Mouse (Mus musculus) gastrocnemius, postnatal 10 days (tissue): ENCODE measurements around the gene Gabrg3. TPM values are rescaled to one million over a fixed set of nuclear protein-coding genes. Genes with fewer than 3 reads are reported as not detected.

ENCODE experiments used
- DNase-seq: peaks from one replicate; pipeline ENCODE4 v3.0.0; 2021; ENCODE audit warnings: mixed read lengths
- total RNA-seq, 2 experiments: library from RNA; stranded (reverse); gene quantifications; 2 replicates each; pipeline ENCODE4 v1.2.3; 2021

Gene Gabrg3
- total RNA-seq, 2 experiments from 2014 or later = 0.11 to 0.14 TPM

GRCm38 (mm10) chr7:57065398-57065797 is 321.6 kb downstream of the Gabrg3 start:
- DNase-seq = no peak

GRCm38 (mm10) chr7:57050906-57051635 is 335.9 kb downstream of the Gabrg3 start:
- DNase-seq = no peak

GRCm38 (mm10) chr7:57037861-57038421 is 349.0 kb downstream of the Gabrg3 start:
- no peak for DNase-seq

GRCm38 (mm10) chr7:57000585-57001261 is 386.3 kb downstream of the Gabrg3 start:
- no peak for DNase-seq

- no peak for DNase-seq
Measured at GRCm38 (mm10) chr7:56997713-56998624, 389.0 kb downstream of the Gabrg3 start.

- no peak for DNase-seq
Measured at GRCm38 (mm10) chr7:56946398-56946797, 440.6 kb downstream of the Gabrg3 start.

- DNase-seq = no peak
Measured at GRCm38 (mm10) chr7:56941606-56942005, 445.4 kb downstream of the Gabrg3 start.

- no peak for DNase-seq
Measured at GRCm38 (mm10) chr7:56938020-56938419, 449.0 kb downstream of the Gabrg3 start.

GRCm38 (mm10) chr7:56919499-56919898 is 467.5 kb downstream of the Gabrg3 start:
- DNase-seq = no peak

- no peak for DNase-seq
Measured at GRCm38 (mm10) chr7:56914862-56915261, 472.1 kb downstream of the Gabrg3 start.

GRCm38 (mm10) chr7:56899762-56900161 is 487.2 kb downstream of the Gabrg3 start:
- DNase-seq = no peak

- no peak for DNase-seq
Measured at GRCm38 (mm10) chr7:56867314-56868075, 519.5 kb downstream of the Gabrg3 start.

GRCm38 (mm10) chr7:56843565-56843964 is 543.4 kb downstream of the Gabrg3 start:
- no peak for DNase-seq

- no peak for DNase-seq
Measured at GRCm38 (mm10) chr7:56825446-56825845, 561.5 kb downstream of the Gabrg3 start.

GRCm38 (mm10) chr7:56801841-56802240 is 585.1 kb downstream of the Gabrg3 start:
- DNase-seq = no peak

- no peak for DNase-seq
Measured at GRCm38 (mm10) chr7:56779122-56779521, 607.9 kb downstream of the Gabrg3 start.

GRCm38 (mm10) chr7:56768216-56768615 is 618.8 kb downstream of the Gabrg3 start:
- no peak for DNase-seq

- DNase-seq = no peak
Measured at GRCm38 (mm10) chr7:56767796-56768195, 619.2 kb downstream of the Gabrg3 start.

- no peak for DNase-seq
Measured at GRCm38 (mm10) chr7:56765612-56766445, 621.2 kb downstream of the Gabrg3 start.

- DNase-seq = no peak
Measured at GRCm38 (mm10) chr7:56729225-56729624, 657.8 kb downstream of the Gabrg3 start.
